Mouse (Mus musculus) olfactory bulb, adult 2 months (tissue): ENCODE data around the gene Fam162a. TPM values are rescaled to one million over a fixed set of nuclear protein-coding genes. Genes with fewer than 3 reads are reported as not detected.
"Not testable (repeated sequence)": the region's sequence is repeated elsewhere in the genome, so short reads cannot be mapped to it uniquely, and the experiment has no call there.

Experiments
- H3K27ac ChIP-seq: fragments of 200-500 bp; 2 replicates; pipeline ENCODE4 v1.5.1; 2012; ENCODE audit warnings: low read depth, low read length; ENCODE audit not compliant: insufficient read depth
- H3K4me1 ChIP-seq: fragments of 200-500 bp; 2 replicates; pipeline ENCODE4 v1.6.1; 2012; ENCODE audit warnings: low read length; ENCODE audit not compliant: control insufficient read depth, insufficient read depth
- H3K4me3 ChIP-seq: fragments of 200-500 bp; 2 replicates; pipeline ENCODE4 v1.5.1; 2012; ENCODE audit warnings: mild to moderate bottlenecking, low read depth, low read length, moderate library complexity; ENCODE audit not compliant: insufficient read depth
- CTCF ChIP-seq: fragments of 200-500 bp; IDR thresholded peaks from 2 replicates; pipeline ENCODE4 v1.5.1; 2012; ENCODE audit warnings: low read depth, mild to moderate bottlenecking, low read length, moderate library complexity; ENCODE audit not compliant: insufficient read depth
- POLR2A ChIP-seq: fragments of 200-500 bp; IDR thresholded peaks from 2 replicates; pipeline ENCODE4 v1.6.1; 2012; ENCODE audit warnings: mild to moderate bottlenecking, low read depth, low read length, moderate library complexity; ENCODE audit not compliant: insufficient read depth
- WGBS: fragments of 180-500 bp; shearing (Covaris S2); methylation state at CpG from one replicate; pipeline ENCODE4 v1.1.7; 2018; 5-methylcytosine and 5-hydroxymethylcytosine counted together
- polyA plus RNA-seq: library from polyadenylated mRNA; stranded (reverse); fragments of >200 nt; gene quantifications from 2 replicates; pipeline ENCODE4 v1.2.4, GENCODE M21; 2012; ENCODE audit warnings: low replicate concordance; ENCODE audit not compliant: missing spikeins, insufficient read depth, insufficient read length

Fam162a gene
- polyA plus RNA-seq, 1 experiment: not detected

DNA sequence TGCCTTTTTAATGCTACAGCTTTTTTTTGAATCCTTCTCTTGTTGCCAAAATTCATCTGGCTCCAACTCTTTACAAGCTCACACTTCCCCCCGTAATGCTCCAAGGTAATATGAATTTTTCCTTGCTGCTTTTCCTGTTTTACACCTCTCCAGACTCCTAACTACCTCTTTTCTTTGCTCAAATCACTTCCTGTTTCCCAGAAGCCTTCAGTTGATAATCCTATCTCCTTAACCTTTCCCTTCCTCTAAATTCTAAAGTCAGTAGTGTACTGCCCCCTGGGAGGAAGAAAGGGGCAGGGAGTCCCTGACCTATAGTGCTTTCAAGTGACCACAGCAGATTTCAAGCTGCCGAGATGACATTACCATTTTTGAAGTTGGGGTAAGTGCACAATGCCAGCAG, 3.7 kb downstream of the Fam162a start:
- 80% methylated on average over 2 of the region's 2 CpGs for WGBS
- Histone ChIP-seq H3K4me3 (no peak overlapping the region), H3K27ac (no peak overlapping the region), H3K4me1 (peaks cover 9% of the 10 kb centered on the region)
- TF ChIP-seq CTCF: no peak
- no peak for TF ChIP-seq POLR2A

DNA sequence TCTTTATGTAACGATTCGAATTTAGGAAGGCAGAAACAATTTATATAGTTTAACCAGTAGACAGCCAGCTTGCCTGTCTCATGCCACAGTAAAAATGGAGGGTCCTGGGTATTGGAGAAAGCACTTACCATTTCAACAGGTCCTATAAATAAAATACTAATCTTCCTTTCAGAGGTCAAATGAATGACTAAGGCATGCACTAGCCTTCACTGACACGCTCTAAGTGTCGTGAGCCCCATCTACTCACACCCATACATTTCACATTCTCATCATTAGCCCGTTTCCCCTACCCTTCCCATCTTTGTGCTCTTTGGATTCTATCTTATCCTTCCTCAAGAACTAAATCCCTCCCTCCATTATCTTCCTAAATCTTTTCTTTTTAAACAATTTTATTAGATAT, 6.5 kb downstream of the Fam162a start:
- 94% methylated on average over 5 of the region's 5 CpGs for WGBS

DNA sequence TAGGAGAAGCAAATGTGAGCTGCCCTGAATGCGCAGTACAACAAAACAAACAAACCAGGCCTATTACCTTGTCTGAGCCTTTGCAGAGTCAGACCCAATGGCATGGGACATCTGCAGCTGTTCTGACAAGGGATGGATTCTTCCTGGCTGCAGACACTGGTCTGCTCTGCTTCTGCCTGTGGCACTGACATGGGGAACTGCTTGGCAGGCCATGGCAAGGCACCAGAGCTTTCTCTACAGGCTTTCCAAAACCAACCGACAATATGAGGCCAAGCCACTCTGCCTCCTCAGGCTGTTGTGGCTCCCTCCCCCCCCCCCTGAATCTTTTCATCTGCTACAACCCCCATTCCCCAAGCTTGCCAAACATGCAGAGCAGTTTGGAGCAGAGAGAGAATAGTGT, 8.1 kb downstream of the Fam162a start:
- 64% methylated on average over 2 of the region's 2 CpGs for WGBS

More for the DNA sequence above, 6.5 kb downstream of the Fam162a start:
- TF ChIP-seq POLR2A (no peak), CTCF (no peak)
- H3K27ac ChIP-seq: no peak overlapping the region
- H3K4me1 ChIP-seq: peaks cover 9% of the 10 kb centered on the region
- H3K4me3 ChIP-seq: no peak overlapping the region

DNA sequence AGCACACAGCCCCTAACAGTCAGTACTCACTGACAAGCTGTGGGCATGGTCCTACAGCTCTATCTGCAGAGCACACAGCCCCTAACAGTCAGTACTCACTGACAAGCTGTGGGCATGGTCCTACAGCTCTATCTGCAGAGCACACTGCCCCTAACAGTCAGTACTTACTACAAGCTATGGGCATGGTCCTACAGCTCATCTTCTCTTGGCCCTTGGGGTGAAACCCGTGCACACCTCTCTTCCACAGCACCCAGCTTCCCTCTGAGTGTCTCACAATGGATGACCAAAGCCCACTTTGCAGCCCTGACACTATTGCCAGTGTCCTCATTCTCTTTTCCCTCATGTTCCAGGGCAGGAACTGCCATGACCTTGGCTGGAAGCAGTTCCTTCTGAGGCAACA, 8.9 kb downstream of the Fam162a start:
- H3K4me1 ChIP-seq, H3K4me3 ChIP-seq, H3K27ac ChIP-seq: not testable (repeated sequence)
- 90% methylated on average over 1 of the region's 1 CpGs for WGBS

More for the DNA sequence above, 8.1 kb downstream of the Fam162a start:
- Histone ChIP-seq H3K27ac (no peak overlapping the region), H3K4me3 (no peak overlapping the region), H3K4me1 (peaks cover 6% of the 10 kb centered on the region)
- TF ChIP-seq POLR2A (no peak), CTCF (no peak)

DNA sequence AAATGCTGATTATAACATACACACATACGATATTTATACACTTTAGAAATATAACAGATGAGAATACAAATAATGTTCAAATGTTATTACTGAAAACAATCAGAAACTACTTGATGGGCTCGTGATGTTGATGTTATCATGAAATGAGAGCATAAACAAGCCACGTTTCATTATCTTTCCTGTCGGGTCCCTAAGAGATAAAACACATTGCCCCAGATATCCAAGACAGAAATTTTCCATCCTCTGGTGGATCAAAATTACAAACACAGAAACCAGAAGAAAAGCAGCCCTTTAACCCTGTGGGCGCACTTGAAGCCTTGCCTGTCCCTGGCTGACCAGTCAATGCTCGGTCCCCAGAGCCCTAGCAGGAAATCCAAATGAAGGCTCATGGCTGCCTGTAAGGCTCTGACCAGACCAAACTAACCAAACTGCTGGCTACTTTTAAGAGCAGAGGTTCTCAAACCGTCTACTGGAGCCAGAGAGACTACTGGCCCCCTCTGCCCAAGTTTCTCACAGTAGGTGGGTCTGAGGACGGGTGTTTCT, 13.4 kb downstream of the Fam162a start:
- 86% methylated on average over 8 of the region's 8 CpGs for WGBS
- H3K27ac ChIP-seq: no peak overlapping the region
- H3K4me3 ChIP-seq: no peak overlapping the region
- TF ChIP-seq CTCF (no peak), POLR2A (no peak)
- no peaks in the 10 kb centered on the region for H3K4me1 ChIP-seq

DNA sequence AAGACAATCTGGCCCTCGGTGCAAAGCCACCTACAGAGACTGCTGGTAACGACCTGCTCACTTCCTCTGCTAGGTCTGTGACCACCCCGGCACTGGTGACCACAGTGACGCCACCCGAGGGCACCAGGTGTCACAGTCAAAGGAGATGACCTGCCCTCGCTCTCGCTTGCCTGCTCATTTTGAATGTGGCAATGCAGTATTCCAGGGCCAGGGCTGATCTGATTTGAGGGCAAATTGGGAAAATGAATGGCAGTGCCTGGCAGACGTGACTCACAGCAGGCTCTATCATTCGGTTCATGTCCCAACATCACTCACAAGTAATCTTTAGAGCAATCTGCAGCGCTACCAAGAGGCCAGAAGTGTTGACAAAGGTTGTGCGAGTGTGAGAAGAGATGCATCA, 15.0 kb downstream of the Fam162a start:
- Histone ChIP-seq H3K27ac (no peak overlapping the region), H3K4me3 (no peak overlapping the region), H3K4me1 (no peaks in the 10 kb centered on the region)
- TF ChIP-seq POLR2A (no peak), CTCF (no peak)
- 90% methylated on average over 11 of the region's 11 CpGs for WGBS

DNA sequence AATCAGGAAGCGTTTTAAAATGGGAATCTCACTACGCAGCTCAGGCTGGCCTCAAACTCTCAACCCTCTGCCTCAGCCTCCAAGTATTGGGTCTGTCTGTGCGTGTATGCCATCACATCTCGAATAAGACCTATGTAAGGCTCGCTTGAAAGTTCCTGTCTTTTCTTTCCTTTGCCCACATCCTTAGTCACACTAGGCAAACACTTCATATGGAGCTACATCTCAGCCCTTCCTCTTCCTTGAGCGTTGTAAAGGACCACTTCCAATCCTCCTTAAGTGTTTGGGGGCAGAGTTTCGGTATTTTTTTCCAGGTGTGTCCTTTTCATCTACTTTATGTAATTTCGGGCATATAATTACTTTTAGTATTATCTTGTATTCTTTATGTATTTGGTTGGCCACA, 16.5 kb downstream of the Fam162a start:
- 97% methylated on average over 8 of the region's 8 CpGs for WGBS
- Histone ChIP-seq H3K4me3 (no peak overlapping the region), H3K4me1 (no peaks in the 10 kb centered on the region), H3K27ac (no peak overlapping the region)
- no peak for TF ChIP-seq CTCF
- no peak for TF ChIP-seq POLR2A

DNA sequence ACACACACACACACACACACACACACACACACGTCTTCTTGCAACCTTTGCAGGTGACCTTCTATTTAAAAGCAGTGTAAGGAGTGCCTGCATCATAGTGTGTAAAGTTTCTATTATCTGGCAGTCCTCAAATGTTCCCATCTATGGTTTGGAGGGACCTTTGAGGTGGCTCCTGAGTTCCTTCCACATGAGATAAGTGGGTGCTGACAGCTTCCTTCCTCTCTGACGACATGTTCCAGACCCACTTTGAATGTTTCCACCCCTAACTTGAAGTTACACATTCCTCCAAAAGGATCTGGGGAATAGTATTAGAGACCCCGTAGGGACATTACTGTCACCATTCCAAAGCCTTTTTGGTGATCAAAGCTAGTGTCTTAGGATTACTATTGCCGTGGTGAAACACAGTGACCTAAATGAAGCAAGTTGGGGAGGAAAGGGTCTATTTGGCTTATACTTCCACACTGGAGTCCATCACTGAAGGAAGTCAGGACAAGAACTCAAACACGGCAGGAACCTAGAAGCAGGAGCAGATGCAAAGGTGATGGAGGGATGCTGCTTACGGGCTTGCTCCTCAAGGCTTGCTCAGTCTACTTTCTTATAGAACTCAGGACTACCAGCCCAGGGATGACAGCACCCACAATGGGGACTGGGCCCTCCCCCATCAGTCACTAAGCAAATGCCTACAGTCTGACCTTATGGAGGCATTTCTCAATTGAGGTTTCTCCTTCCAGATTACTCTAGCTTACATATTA, 17.7 kb downstream of the Fam162a start:
- TF ChIP-seq POLR2A (no peak), CTCF (no peak)
- Histone ChIP-seq H3K4me1 (no peaks in the 10 kb centered on the region), H3K4me3 (no peak overlapping the region), H3K27ac (no peak overlapping the region)
- WGBS: 89% methylated on average over 6 of the region's 6 CpGs

DNA sequence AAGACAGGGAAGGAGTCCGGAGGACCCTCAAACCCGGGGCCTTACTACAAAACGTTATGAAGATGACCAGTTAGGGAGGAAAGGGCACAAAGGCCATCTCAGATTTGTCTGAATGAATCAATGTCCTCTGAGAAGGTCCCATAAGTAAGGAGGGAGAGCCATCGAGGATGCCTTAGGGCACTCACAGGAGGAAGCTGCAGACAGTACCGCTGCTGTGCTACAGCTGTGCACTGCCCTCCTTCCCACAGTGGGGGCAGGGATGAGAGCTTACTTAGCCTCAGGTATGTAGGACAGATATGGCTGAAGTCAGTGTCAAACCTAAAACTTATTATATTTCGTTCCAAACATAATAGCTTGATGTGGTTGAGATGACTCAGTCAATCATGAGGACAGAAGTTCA, 19.9 kb downstream of the Fam162a start:
- 89% methylated on average over 6 of the region's 6 CpGs for WGBS
- TF ChIP-seq POLR2A: no peak
- no peak for TF ChIP-seq CTCF
- no peak overlapping the region for H3K27ac ChIP-seq
- H3K4me3 ChIP-seq: no peak overlapping the region
- H3K4me1 ChIP-seq: no peaks in the 10 kb centered on the region

DNA sequence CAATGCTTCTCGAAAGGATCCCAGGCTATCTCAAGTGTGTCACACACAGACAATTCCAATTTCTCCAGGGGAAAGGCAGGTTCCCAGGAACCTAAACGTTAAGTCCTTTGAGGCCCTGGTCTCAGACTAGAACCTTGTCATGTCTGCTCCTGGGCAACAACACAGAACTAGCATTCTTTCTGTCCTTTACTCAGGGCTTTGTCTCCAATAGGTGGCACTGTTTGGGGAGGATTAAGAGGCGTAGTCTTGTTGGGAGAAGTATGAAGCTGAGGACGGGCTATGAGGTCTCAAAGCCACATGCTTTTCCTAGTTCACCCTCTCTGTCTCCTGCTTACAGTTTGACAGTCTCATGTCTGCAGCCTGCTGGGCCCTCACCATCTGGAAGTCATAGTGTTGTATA, 23.9 kb downstream of the Fam162a start:
- Histone ChIP-seq H3K27ac (no peak overlapping the region), H3K4me1 (no peaks in the 10 kb centered on the region), H3K4me3 (no peak overlapping the region)
- 87% methylated on average over 4 of the region's 4 CpGs for WGBS
- TF ChIP-seq POLR2A (no peak), CTCF (no peak)

DNA sequence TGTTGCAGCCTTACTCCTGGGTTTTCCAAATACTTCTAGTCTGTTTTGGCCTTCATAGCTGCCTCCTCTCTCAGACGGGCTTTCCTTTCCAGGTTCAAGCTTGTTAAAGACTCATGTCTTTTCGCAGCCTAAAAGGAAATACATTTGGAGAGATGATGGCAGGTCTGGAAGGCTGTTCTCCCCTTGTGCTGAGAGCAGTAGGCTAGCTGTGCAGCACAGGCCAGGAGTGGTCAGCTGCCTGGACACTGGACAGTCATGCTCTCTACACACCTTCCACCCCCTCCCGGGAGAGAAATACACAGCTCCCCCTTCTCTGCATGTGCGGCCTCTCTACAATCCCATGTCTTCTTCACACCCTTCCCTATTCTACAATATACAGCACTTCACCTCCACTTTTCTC, 27.4 kb downstream of the Fam162a start:
- 83% methylated on average over 4 of the region's 4 CpGs for WGBS
- H3K4me3 ChIP-seq: no peak overlapping the region
- H3K27ac ChIP-seq: no peak overlapping the region
- TF ChIP-seq POLR2A (no peak), CTCF (no peak)
- H3K4me1 ChIP-seq: no peaks in the 10 kb centered on the region
